Mouse (Mus musculus) hindbrain, embryonic 10.5 days (tissue): Measurements from ENCODE around the gene Anapc15-ps. TPM values are rescaled to one million over a fixed set of nuclear protein-coding genes. Genes with fewer than 3 reads are reported as not detected.
A peak's percentile ranks its signal among the peaks of the same experiment; 100 is the strongest.
"Not testable (repeated sequence)": the region's sequence is repeated elsewhere in the genome, so short reads cannot be mapped to it uniquely, and the experiment has no call there.

ENCODE experiments used
- DNase-seq: peaks from one replicate; pipeline ENCODE4 v3.0.0-alpha.2; 2017; ENCODE audit warnings: low spot score
- H3K27ac ChIP-seq: fragments of 300-500 bp; sonication (generic); 2 replicates; pipeline ENCODE4 v1.5.1; 2016; ENCODE audit warnings: mild to moderate bottlenecking, moderate library complexity
- H3K27me3 ChIP-seq: fragments of 300-500 bp; sonication (generic); 2 replicates; pipeline ENCODE4 v1.6.1; 2016; ENCODE audit warnings: mild to moderate bottlenecking; ENCODE audit not compliant: poor library complexity, insufficient read depth, severe bottlenecking
- H3K36me3 ChIP-seq: fragments of 300-500 bp; sonication (generic); 2 replicates; pipeline ENCODE4 v1.6.1; 2016; ENCODE audit warnings: mild to moderate bottlenecking, moderate library complexity
- H3K4me1 ChIP-seq: fragments of 300-500 bp; sonication (generic); replicated peaks from 2 replicates; pipeline ENCODE4 v1.6.1; 2016; ENCODE audit warnings: mild to moderate bottlenecking
- H3K4me3 ChIP-seq: fragments of 300-500 bp; sonication (generic); 2 replicates; pipeline ENCODE4 v1.5.1; 2016; ENCODE audit warnings: mild to moderate bottlenecking, moderate library complexity
- H3K9me3 ChIP-seq: fragments of 300-500 bp; sonication (generic); 2 replicates; pipeline ENCODE4 v1.6.1; 2016; ENCODE audit warnings: mild to moderate bottlenecking, moderate library complexity
- WGBS: fragments of 180-500 bp; shearing (Covaris S2); methylation state at CpG from one replicate; pipeline ENCODE4 v1.1.7; 2016; 5-methylcytosine and 5-hydroxymethylcytosine counted together
- polyA plus RNA-seq: library from polyadenylated mRNA; unstranded; fragments of >200 nt; fragmentation: Nextera tagmentation; extraction: Ambion mirVana; gene quantifications from 2 replicates; pipeline ENCODE4 v1.2.1, GENCODE M21; 2016

Gene Anapc15-ps
- polyA plus RNA-seq, 1 experiment from 2014 or later = not detected

DNA sequence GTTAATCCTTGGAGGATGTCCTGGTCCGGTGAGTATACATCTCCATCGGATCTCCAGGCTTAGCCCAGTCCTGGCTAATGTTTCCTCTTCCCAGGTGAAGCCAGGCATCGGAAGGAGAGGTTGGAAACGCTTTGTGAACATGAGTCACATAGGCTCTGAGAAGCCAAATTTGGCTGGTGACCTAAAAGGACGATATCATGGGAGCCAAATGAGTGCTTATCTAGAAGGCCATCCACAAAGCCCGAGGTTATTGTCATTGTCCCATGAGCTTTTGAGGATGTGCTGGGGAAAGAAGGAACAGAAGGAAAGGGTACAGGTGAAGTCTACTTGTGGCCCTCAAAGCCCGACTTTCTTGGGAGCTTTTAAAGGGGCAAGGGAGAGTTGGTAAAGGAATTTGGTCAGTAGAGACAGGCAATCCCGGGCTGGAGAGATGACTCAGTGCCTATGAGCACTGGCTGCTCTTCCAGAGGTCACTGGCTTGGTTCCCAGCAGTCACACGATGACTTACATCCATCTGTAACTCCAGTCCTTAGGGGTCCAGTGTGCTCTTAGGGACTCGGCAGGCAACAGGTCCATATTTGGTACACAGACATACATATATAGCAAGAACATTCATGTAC is 42.4 kb downstream of the Anapc15-ps start:
- Histone ChIP-seq H3K27ac (peak overlapping the region; percentile 29; the same call in 1 of the 2 replicates), H3K4me1 (0 out of 2 replicates have a peak, but pooled peaks cover 6% of the 10 kb centered on the region), H3K9me3 (no peaks in the 10 kb centered on the region), H3K4me3 (no peak overlapping the region), H3K27me3 (no peaks in the 10 kb centered on the region), H3K36me3 (no peaks in the 10 kb centered on the region)
- WGBS = 88% methylated on average over 10 of the region's 10 CpGs
- no peak for DNase-seq

- not testable (repeated sequence) for H3K4me1 ChIP-seq, DNase-seq, H3K27me3 ChIP-seq, H3K9me3 ChIP-seq, H3K36me3 ChIP-seq, H3K4me3 ChIP-seq
- 80% methylated on average over 4 of the region's 4 CpGs for WGBS
- H3K27ac ChIP-seq = peak overlapping the region; percentile 67; the same call in 1 of the 2 replicates
These were observed 43.1 kb downstream of the Anapc15-ps start for GRCm38 (mm10) chr10:95630166-95630565.

GRCm38 (mm10) chr10:95628338-95628737 is 44.9 kb downstream of the Anapc15-ps start:
- H3K9me3 ChIP-seq = no peaks in the 10 kb centered on the region
- no peaks in the 10 kb centered on the region for H3K27me3 ChIP-seq
- DNase-seq = no peak
- peaks cover 16% of the 10 kb centered on the region for H3K4me1 ChIP-seq
- no peaks in the 10 kb centered on the region for H3K36me3 ChIP-seq
- 65% methylated on average over 2 of the region's 2 CpGs for WGBS
- no peak overlapping the region for H3K4me3 ChIP-seq
- no peak overlapping the region for H3K27ac ChIP-seq

DNA sequence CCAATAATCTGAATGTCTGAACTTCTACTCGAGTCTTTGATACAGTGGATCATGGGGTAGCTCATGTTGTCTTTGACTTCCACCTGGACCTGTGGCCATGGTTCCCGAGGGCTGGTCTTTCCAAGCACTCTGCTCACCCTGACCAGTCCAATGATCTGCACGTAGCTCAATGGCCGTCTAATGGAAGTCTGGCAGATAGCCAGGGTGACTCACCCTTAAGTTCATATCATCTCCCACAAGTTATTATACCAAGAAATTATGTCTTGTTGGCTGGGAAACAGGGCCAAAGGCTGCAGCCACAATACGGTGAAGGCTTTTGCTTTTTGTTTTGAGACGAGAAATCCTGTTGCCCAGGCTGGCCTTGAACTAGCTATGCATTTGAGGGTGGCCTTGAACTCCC is 45.9 kb downstream of the Anapc15-ps start:
- no peaks in the 10 kb centered on the region for H3K9me3 ChIP-seq
- H3K4me3 ChIP-seq = no peak overlapping the region
- 92% methylated on average over 6 of the region's 6 CpGs for WGBS
- H3K4me1 ChIP-seq = peaks cover 22% of the 10 kb centered on the region
- no peaks in the 10 kb centered on the region for H3K36me3 ChIP-seq
- DNase-seq = no peak
- no peaks in the 10 kb centered on the region for H3K27me3 ChIP-seq
- H3K27ac ChIP-seq = no peak overlapping the region

DNA sequence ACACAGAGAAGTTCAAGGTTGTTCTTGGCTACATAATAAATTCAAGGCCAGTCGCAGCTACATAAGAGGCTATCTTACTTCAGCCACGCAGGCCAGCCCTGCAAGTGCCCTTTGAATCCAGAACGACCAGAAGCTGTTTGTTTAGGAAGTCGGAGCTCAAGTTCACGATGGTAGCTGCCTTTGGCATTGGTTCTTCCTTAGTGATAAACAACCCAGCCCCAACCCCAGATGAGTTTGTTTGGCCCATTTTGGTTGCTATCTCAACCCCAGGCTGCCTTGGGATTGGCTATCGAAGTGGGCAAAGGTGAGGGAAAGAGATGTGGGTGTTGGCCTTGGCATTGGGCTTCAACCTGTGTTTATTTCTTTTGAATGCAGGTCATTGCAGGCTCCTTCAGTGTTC is 48.0 kb downstream of the Anapc15-ps start:
- Histone ChIP-seq H3K36me3 (no peaks in the 10 kb centered on the region), H3K9me3 (no peaks in the 10 kb centered on the region), H3K4me1 (peaks cover 24% of the 10 kb centered on the region), H3K27me3 (no peaks in the 10 kb centered on the region), H3K4me3 (no peak overlapping the region), H3K27ac (no peak overlapping the region)
- WGBS = 86% methylated on average over 6 of the region's 6 CpGs
- no peak for DNase-seq

- Histone ChIP-seq H3K36me3 (no peaks in the 10 kb centered on the region), H3K4me3 (no peak overlapping the region), H3K4me1 (peaks cover 28% of the 10 kb centered on the region), H3K27me3 (no peaks in the 10 kb centered on the region), H3K27ac (0 out of 2 replicates have a peak overlapping the region, but pooled peaks have one; percentile 40), H3K9me3 (no peaks in the 10 kb centered on the region)
- peak; percentile 24 for DNase-seq
- WGBS = 37% methylated on average over 5 of the region's 5 CpGs
These were observed 49.2 kb downstream of the Anapc15-ps start for GRCm38 (mm10) chr10:95624007-95624406.

DNA sequence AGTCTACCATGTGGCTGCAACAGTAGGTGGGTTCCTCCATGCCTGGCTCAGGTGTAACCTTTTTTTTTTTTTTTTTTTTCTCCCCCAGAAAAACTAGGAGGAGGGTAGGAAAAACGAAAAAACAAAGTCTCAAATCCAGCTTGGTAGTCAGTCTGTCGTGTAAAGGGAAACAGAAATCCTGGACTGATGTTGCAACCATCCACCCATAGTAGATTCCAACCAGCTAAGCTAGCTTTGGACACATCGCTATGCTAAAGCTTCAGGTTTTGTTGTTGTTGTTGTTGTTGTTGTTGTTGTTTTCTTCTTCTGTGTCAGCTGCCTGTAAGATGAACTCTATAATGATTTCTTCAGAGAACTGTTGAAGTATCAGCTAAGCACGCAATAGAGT is 49.7 kb downstream of the Anapc15-ps start:
- peaks cover 28% of the 10 kb centered on the region for H3K4me1 ChIP-seq
- 46% methylated on average over 4 of the region's 4 CpGs for WGBS
- H3K27ac ChIP-seq = peak overlapping the region; percentile 73; the same call in 1 of the 2 replicates
- H3K9me3 ChIP-seq = no peaks in the 10 kb centered on the region
- H3K4me3 ChIP-seq = no peak overlapping the region
- H3K27me3 ChIP-seq = no peaks in the 10 kb centered on the region
- DNase-seq = no peak
- H3K36me3 ChIP-seq = no peaks in the 10 kb centered on the region

Other genes with a start within 250 kb of the Anapc15-ps start
- 360 and 381 TPM in 2 replicates for gene Mrpl42, start 171.5 kb downstream of the Anapc15-ps start, polyA plus RNA-seq
- gene Ube2n, start 158.3 kb downstream of the Anapc15-ps start, polyA plus RNA-seq = 422 and 455 TPM in 2 replicates
- 76.4 and 86.5 TPM in 2 replicates for gene Nudt4, start 109.3 kb downstream of the Anapc15-ps start, polyA plus RNA-seq
- not detected in 2 replicates for gene Gm33543, start 169.5 kb upstream of the Anapc15-ps start, polyA plus RNA-seq